Mouse (Mus musculus): ENCODE data around the gene Galp. TPM values are rescaled to one million over a fixed set of nuclear protein-coding genes. Genes with fewer than 3 reads are reported as not detected.
"Not testable (repeated sequence)": the region's sequence is repeated elsewhere in the genome, so short reads cannot be mapped to it uniquely, and the experiment has no call there.

Galp gene
- polyA plus RNA-seq, 1 experiment from 2014 or later = not detected

DNA sequence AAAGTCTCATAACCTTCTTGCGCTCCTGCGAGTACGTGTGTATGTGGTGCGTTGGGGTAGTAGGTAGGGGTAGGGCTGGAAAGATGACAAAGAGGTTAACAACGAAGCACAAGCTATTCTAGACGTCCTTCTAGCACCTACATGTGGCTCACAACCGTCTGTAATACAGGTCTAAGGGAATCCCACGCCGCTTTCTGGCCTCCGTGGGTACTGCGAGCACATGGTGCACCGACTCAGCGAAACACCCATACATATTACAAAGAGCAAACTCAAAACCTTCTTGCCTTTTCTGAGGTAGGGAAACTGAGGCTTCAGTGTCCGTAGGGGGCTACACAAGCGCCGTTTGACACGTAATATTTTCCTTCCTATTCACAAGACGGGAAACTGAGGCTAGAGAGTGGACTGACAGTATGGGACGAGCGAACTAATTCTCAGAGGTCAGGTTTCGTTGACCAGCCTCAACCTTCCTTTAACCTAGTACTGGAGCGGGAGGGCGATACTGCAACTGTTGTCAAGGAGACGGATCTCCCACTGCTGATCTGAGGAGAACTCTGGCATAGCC is 25.4 kb upstream of the Galp start:
- WGBS = under 1% methylated on average over 24 of the region's 24 CpGs
- peak overlapping the region; percentile 72 for H3K4me2 ChIP-seq (ENCODE audit: low read depth, severe bottlenecking)
- H3K4me1 ChIP-seq (ENCODE audit: control insufficient read depth, insufficient read depth, low read length) = no peaks in the 10 kb centered on the region
- 0 out of 2 replicates have a peak overlapping the region, but pooled peaks have one; percentile 5 for H3K27ac ChIP-seq (replicated peaks; ENCODE audit: low read depth, low read length)
- H3K9ac ChIP-seq (ENCODE audit: low read length) = peak overlapping the region; percentile 53
- no peaks in the 10 kb centered on the region for H3K36me3 ChIP-seq (ENCODE audit: control insufficient read depth, insufficient read depth, low read length)
- ATAC-seq (ENCODE audit: insufficient number of reproducible peaks, low FRiP score, low TSS enrichment, low read depth) = 0 out of 2 replicates have a peak, but pooled peaks have one; percentile 4
- DNase-seq (ENCODE audit: low spot score) = peak; percentile 70
- no peaks in the 10 kb centered on the region for H3K27me3 ChIP-seq (ENCODE audit: control insufficient read depth, insufficient read depth, low read length)
- H3K4me3 ChIP-seq (ENCODE audit: low read depth, low read length) = peak overlapping the region; percentile 67
- H3K9me3 ChIP-seq (ENCODE audit: control insufficient read depth, low read length) = no peaks in the 10 kb centered on the region

DNA sequence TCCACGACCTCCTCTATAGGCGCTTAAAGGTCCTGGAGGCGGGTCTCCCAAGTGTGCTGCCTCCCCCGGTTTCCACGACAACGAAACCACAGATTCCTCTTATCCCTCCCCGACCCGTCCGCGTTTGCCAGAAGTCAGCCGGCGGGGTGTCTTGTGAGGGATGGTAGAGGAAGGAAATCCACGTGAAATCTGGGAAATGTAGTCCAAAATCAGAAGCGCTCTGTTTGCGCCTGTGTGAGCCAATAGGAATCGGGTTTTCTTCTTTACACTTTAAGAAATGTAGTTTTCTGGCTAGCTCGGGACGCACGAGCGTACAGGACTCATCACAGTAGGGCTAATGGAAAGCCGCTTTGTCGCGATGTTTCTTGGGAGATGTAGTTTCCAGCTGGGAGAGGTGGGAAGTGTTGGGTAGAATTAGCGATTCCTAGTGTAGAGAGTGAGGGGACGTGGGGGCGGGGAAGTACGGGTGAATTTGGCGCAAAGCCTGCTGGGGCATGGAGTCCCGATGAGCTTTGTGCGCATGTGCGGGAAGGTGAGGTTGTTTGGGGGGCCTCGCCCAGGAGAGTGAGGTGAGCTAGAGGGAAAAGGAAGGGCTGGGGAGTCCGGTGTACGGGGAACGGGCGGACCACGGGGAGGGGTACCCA is 24.8 kb upstream of the Galp start, which contains the start of gene Zfp444:
Gene Zfp444 (plus strand): TSS at position 221 of the 644 bp plus-strand sequence.
- WGBS = under 1% methylated on average over 37 of the region's 37 CpGs

DNA sequence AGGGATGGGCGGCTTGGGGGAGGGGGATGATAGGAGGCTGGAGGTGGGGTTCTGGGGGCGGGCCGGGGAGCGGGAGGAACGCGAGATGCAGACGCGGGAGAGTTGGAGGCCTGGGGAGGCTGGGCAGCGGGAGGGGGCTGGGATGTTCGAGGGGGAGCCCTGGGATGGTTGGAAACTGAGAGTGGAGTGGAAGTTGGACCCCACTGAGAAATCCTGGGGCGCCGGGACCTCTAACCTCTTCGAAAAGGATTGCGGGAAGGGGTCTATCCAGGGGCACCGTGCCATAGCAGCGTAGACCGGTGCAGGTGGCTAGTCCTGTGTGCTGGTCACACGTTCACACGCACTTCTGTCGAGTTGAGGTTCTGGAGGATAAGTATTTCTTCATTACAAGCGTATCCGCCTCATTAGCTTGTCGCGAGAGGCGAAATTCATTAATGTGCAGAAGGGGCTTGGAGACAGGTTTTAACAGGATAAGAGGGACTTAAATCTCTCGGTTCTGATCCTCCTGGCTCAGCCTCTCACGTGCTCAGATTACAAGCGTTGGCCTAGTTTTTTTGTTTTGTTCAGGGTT is 24.1 kb upstream of the Galp start:
- DNase-seq (ENCODE audit: low spot score) (no peak), ATAC-seq (ENCODE audit: insufficient number of reproducible peaks, low FRiP score, low TSS enrichment, low read depth) (peak; percentile 31)
- Histone ChIP-seq H3K4me3 (ENCODE audit: low read depth, low read length) (peak overlapping the region; percentile 67), H3K9me3 (ENCODE audit: control insufficient read depth, low read length) (no peaks in the 10 kb centered on the region), H3K27me3 (ENCODE audit: control insufficient read depth, insufficient read depth, low read length) (no peaks in the 10 kb centered on the region), H3K4me1 (ENCODE audit: control insufficient read depth, insufficient read depth, low read length) (no peaks in the 10 kb centered on the region), H3K4me2 (ENCODE audit: low read depth, severe bottlenecking) (peak overlapping the region; percentile 65), H3K27ac (replicated peaks; ENCODE audit: low read depth, low read length) (no peak overlapping the region), H3K9ac (ENCODE audit: low read length) (peak overlapping the region; percentile 67), H3K36me3 (ENCODE audit: control insufficient read depth, insufficient read depth, low read length) (no peaks in the 10 kb centered on the region)
- WGBS = under 1% methylated on average over 28 of the region's 28 CpGs

More for the DNA sequence above, 24.8 kb upstream of the Galp start, which contains the start of gene Zfp444:
- Histone ChIP-seq H3K4me3 (ENCODE audit: low read depth, low read length) (peak within 1 kb of the TSS; percentile 67), H3K36me3 (ENCODE audit: control insufficient read depth, insufficient read depth, low read length) (no peaks in the 10 kb centered on the region), H3K9ac (ENCODE audit: low read length) (peak within 1 kb of the TSS; percentile 67), H3K27ac (replicated peaks; ENCODE audit: low read depth, low read length) (0 out of 2 replicates have a peak within 1 kb of the TSS, but pooled peaks have one; percentile 5), H3K27me3 (ENCODE audit: control insufficient read depth, insufficient read depth, low read length) (no peaks in the 10 kb centered on the region), H3K4me1 (ENCODE audit: control insufficient read depth, insufficient read depth, low read length) (no peaks in the 10 kb centered on the region), H3K4me2 (ENCODE audit: low read depth, severe bottlenecking) (peak within 1 kb of the TSS; percentile 72), H3K9me3 (ENCODE audit: control insufficient read depth, low read length) (no peaks in the 10 kb centered on the region)
- DNase-seq (ENCODE audit: low spot score) (peak; percentile 97), ATAC-seq (ENCODE audit: insufficient number of reproducible peaks, low FRiP score, low TSS enrichment, low read depth) (peak; percentile 97)

DNA sequence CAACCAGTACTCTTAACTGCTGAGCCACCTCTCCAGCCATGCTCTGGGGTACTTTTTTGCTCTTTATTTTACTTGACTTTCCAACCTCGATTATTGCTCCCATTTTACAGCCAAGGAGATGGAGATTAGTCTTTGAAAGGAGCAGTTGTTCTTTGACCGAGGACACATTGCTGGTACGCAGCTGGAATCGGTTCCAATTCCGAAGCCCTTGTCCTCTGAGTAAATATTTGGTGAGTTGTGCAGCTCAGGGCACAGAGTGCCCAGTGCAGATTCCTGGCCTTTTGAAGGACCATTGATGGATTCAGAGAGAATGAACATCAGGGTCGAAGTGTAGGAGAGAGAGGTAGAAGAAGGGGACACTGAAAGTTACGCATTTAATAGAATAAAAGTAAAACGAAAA is 23.0 kb upstream of the Galp start:
- Histone ChIP-seq H3K27me3 (ENCODE audit: control insufficient read depth, insufficient read depth, low read length) (no peaks in the 10 kb centered on the region), H3K4me3 (ENCODE audit: low read depth, low read length) (no peak overlapping the region), H3K9ac (ENCODE audit: low read length) (no peak overlapping the region), H3K4me1 (ENCODE audit: control insufficient read depth, insufficient read depth, low read length) (no peaks in the 10 kb centered on the region), H3K4me2 (ENCODE audit: low read depth, severe bottlenecking) (no peak overlapping the region), H3K27ac (replicated peaks; ENCODE audit: low read depth, low read length) (no peak overlapping the region), H3K36me3 (ENCODE audit: control insufficient read depth, insufficient read depth, low read length) (peaks cover 3% of the 10 kb centered on the region), H3K9me3 (ENCODE audit: control insufficient read depth, low read length) (no peaks in the 10 kb centered on the region)
- DNase-seq (ENCODE audit: low spot score) (no peak), ATAC-seq (ENCODE audit: insufficient number of reproducible peaks, low FRiP score, low TSS enrichment, low read depth) (no peak)
- 91% methylated on average over 8 of the region's 8 CpGs for WGBS

DNA sequence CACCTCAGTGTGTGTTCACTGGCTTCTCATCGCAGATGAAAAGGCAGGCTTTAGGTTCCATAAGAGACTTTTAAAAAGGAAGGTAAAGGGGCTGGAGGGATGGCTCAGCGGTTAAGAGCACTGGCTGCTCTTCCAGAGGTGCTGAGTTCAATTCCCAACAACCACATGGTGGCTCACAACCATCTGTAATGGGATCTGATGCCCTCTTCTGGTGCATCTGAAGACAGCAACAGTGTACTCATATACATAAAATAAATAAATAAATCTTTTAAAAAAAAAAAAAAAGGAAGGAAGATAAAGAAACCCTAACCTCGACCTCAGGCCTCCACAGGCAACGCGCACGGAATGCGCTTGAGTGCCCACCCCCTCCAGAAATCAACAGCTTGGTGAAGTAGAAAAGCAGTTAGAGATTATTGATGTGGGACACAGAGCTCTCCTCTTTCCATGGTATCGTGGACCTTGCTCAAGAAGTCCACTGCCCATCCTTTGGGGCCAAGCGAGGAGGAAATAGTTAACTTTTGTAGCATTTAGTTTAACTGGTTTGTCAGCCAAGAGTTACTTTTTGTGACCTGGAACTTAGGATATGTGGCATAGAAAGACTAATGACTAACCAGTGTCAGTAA is 22.4 kb upstream of the Galp start:
- H3K4me3 ChIP-seq (ENCODE audit: low read depth, low read length); H3K9ac ChIP-seq (ENCODE audit: low read length); H3K9me3 ChIP-seq (ENCODE audit: control insufficient read depth, low read length); H3K27ac ChIP-seq (replicated peaks; ENCODE audit: low read depth, low read length); H3K36me3 ChIP-seq (ENCODE audit: control insufficient read depth, insufficient read depth, low read length); H3K27me3 ChIP-seq (ENCODE audit: control insufficient read depth, insufficient read depth, low read length); H3K4me1 ChIP-seq (ENCODE audit: control insufficient read depth, insufficient read depth, low read length); ATAC-seq (ENCODE audit: insufficient number of reproducible peaks, low FRiP score, low TSS enrichment, low read depth); H3K4me2 ChIP-seq (ENCODE audit: low read depth, severe bottlenecking); DNase-seq (ENCODE audit: low spot score): not testable (repeated sequence)
- WGBS = 90% methylated on average over 9 of the region's 9 CpGs

DNA sequence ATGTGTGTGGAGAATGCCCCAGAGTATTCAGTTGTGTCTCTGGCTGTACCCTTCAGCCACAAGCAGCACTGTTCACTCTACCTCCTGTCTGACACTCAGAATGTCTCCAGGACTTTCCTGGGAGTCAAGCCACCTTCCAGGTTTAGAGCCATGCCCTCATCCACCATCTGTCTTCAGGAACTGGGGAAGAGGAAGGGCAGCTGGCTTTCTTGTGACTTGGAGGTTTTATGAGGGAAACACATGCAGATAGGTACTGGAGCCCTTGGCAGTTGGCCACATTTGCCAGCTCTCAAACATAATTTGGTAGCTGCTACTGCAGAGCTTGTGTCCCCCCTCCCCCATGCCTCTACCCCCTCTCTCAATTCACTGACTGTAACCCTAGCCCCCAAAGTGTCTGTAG is 17.9 kb upstream of the Galp start:
- H3K4me3 ChIP-seq (ENCODE audit: low read depth, low read length) = no peak overlapping the region
- no peaks in the 10 kb centered on the region for H3K27me3 ChIP-seq (ENCODE audit: control insufficient read depth, insufficient read depth, low read length)
- peaks cover 6% of the 10 kb centered on the region for H3K36me3 ChIP-seq (ENCODE audit: control insufficient read depth, insufficient read depth, low read length)
- H3K9me3 ChIP-seq (ENCODE audit: control insufficient read depth, low read length) = no peaks in the 10 kb centered on the region; the same call in 1 of the 2 replicates
- no peak for DNase-seq (ENCODE audit: low spot score)
- no peak for ATAC-seq (ENCODE audit: insufficient number of reproducible peaks, low FRiP score, low TSS enrichment, low read depth)
- H3K9ac ChIP-seq (ENCODE audit: low read length) = no peak overlapping the region
- H3K27ac ChIP-seq (replicated peaks; ENCODE audit: low read depth, low read length) = no peak overlapping the region
- H3K4me2 ChIP-seq (ENCODE audit: low read depth, severe bottlenecking) = no peak overlapping the region
- no peaks in the 10 kb centered on the region for H3K4me1 ChIP-seq (ENCODE audit: control insufficient read depth, insufficient read depth, low read length)

DNA sequence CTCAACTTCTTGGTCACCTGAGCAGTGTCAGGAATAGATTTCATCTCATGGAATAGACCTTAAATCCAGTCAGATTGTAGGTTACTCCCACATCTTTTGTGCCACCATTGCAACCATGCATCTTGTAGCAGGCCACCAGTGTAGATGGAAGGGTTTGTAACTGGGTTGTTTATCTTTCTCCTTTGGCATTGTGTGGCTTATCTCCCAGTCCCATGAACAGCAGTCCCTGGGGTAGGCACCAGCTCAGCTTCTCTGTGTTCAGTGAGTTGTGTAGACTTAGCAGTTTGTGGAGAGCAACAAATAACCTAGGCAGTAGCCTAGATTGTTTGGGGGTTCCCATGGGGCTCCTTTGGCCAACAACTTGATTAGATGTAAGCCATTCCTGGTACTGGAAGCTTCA is 14.0 kb upstream of the Galp start:
- Histone ChIP-seq H3K4me2 (ENCODE audit: low read depth, severe bottlenecking) (no peak overlapping the region), H3K4me1 (ENCODE audit: control insufficient read depth, insufficient read depth, low read length) (no peaks in the 10 kb centered on the region), H3K36me3 (ENCODE audit: control insufficient read depth, insufficient read depth, low read length) (peaks cover 9% of the 10 kb centered on the region), H3K9me3 (ENCODE audit: control insufficient read depth, low read length) (peaks cover 2% of the 10 kb centered on the region; the same call in 1 of the 2 replicates), H3K9ac (ENCODE audit: low read length) (no peak overlapping the region), H3K27me3 (ENCODE audit: control insufficient read depth, insufficient read depth, low read length) (no peaks in the 10 kb centered on the region), H3K4me3 (ENCODE audit: low read depth, low read length) (no peak overlapping the region), H3K27ac (replicated peaks; ENCODE audit: low read depth, low read length) (no peak overlapping the region)
- no peak for DNase-seq (ENCODE audit: low spot score)
- ATAC-seq (ENCODE audit: insufficient number of reproducible peaks, low FRiP score, low TSS enrichment, low read depth) = no peak

DNA sequence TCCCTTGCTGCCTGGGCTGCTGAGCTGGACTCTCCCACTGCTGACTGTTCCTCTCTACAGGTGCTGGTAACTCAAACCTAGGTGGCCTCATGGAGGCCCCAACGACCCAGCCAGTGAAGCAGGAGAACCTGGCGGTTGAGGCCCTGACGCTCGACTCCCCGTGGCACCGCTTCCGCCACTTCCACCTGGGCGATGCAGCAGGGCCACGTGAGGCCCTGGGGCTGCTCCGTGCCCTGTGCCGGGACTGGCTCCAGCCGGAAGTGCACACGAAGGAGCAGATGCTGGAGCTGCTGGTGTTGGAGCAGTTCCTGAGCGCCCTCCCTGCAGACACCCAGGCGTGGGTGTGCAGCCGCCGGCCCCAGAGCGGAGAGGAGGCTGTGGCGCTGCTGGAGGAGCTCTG is 13.1 kb upstream of the Galp start:
- Histone ChIP-seq H3K9ac (ENCODE audit: low read length) (no peak overlapping the region), H3K36me3 (ENCODE audit: control insufficient read depth, insufficient read depth, low read length) (peaks cover 14% of the 10 kb centered on the region), H3K4me2 (ENCODE audit: low read depth, severe bottlenecking) (no peak overlapping the region), H3K4me3 (ENCODE audit: low read depth, low read length) (no peak overlapping the region), H3K9me3 (ENCODE audit: control insufficient read depth, low read length) (peaks cover 2% of the 10 kb centered on the region; the same call in 1 of the 2 replicates), H3K27me3 (ENCODE audit: control insufficient read depth, insufficient read depth, low read length) (no peaks in the 10 kb centered on the region), H3K4me1 (ENCODE audit: control insufficient read depth, insufficient read depth, low read length) (no peaks in the 10 kb centered on the region), H3K27ac (replicated peaks; ENCODE audit: low read depth, low read length) (no peak overlapping the region)
- 94% methylated on average over 19 of the region's 19 CpGs for WGBS
- DNase-seq (ENCODE audit: low spot score) (no peak), ATAC-seq (ENCODE audit: insufficient number of reproducible peaks, low FRiP score, low TSS enrichment, low read depth) (no peak)
